Mouse (Mus musculus) CH12.LX (cell line): ENCODE measurements around the gene Crlf1. TPM values are rescaled to one million over a fixed set of nuclear protein-coding genes. Genes with fewer than 3 reads are reported as not detected.

Experiments used
- DNase-seq: peaks from one replicate; pipeline ENCODE4 v3.0.0-alpha.2; 2013; ENCODE audit errors: extremely low read depth
- H3K27ac ChIP-seq: 2 replicates; pipeline ENCODE4 v1.5.1; 2012; ENCODE audit warnings: low read depth, mild to moderate bottlenecking, control low read depth, moderate library complexity; ENCODE audit not compliant: insufficient read depth
- H3K27me3 ChIP-seq: replicated peaks from 2 replicates; pipeline ENCODE3; 2012; ENCODE audit warnings: inconsistent platforms
- H3K36me3 ChIP-seq, 2 experiments: replicated peaks in 1 of 2; 2 replicates each; pipeline versions ENCODE3 to v1.6.1; 2012; ENCODE audit warnings: inconsistent platforms in 1 of 2, low read length in 1 of 2, mild to moderate bottlenecking in 1 of 2, mixed read lengths in 1 of 2, moderate library complexity in 1 of 2; ENCODE audit not compliant: control insufficient read depth in 1 of 2, insufficient read depth in 1 of 2
- H3K4me1 ChIP-seq, 2 experiments: 2 replicates each; pipeline ENCODE4 v1.6.1; 2012; ENCODE audit warnings: inconsistent platforms in 1 of 2, moderate library complexity in 1 of 2; ENCODE audit not compliant: insufficient read depth in 2 of 2, control insufficient read depth in 1 of 2
- H3K4me2 ChIP-seq: 2 replicates; pipeline ENCODE4 v1.6.1; 2012; ENCODE audit warnings: low read depth, mild to moderate bottlenecking, control low read depth; ENCODE audit not compliant: poor library complexity, insufficient read depth, severe bottlenecking
- H3K4me3 ChIP-seq, 3 experiments: fragments of 150-350 bp in 1 of 3; sonication (generic) in 1 of 3; replicated peaks in 1 of 3; 2 replicates each; pipeline versions ENCODE3 to v1.5.1; 2011 to 2012; ENCODE audit warnings: low read depth in 2 of 3, low read length in 2 of 3, mild to moderate bottlenecking in 2 of 3, moderate library complexity in 2 of 3, control low read depth in 1 of 3, improper control_type of control experiment in 1 of 3, inconsistent platforms in 1 of 3, mixed read lengths in 1 of 3; ENCODE audit not compliant: poor library complexity in 1 of 3
- H3K79me2 ChIP-seq: replicated peaks from 2 replicates; pipeline ENCODE4 v1.6.1; 2012; ENCODE audit warnings: mild to moderate bottlenecking, moderate library complexity; ENCODE audit not compliant: control insufficient read depth, poor library complexity, insufficient read depth, severe bottlenecking; ENCODE audit errors: extremely low read depth
- H3K9ac ChIP-seq: 2 replicates; pipeline ENCODE4 v1.6.1; 2012; ENCODE audit warnings: low read depth, mild to moderate bottlenecking, control low read depth, moderate library complexity; ENCODE audit not compliant: insufficient read depth
- H3K9me3 ChIP-seq: replicated peaks from 2 replicates; pipeline ENCODE3; 2012; ENCODE audit warnings: low read length, inconsistent platforms, mixed read lengths
- BHLHE40 ChIP-seq: IDR thresholded peaks from 2 replicates; pipeline ENCODE4 v1.6.1; 2011; ENCODE audit warnings: mild to moderate bottlenecking, low read depth, low read length, improper control_type of control experiment
- CHD2 ChIP-seq: IDR thresholded peaks from 2 replicates; pipeline ENCODE4 v1.6.1; 2011; ENCODE audit warnings: low read length, improper control_type of control experiment
- CTCF ChIP-seq, 2 experiments: IDR thresholded peaks in 1 of 2; conservative IDR thresholded peaks in 1 of 2; 2 replicates each; pipeline ENCODE4 v1.5.1; 2011 to 2012; ENCODE audit warnings: low read depth in 2 of 2, low read length in 2 of 2, improper control_type of control experiment in 1 of 2, inconsistent platforms in 1 of 2, mild to moderate bottlenecking in 1 of 2, moderate library complexity in 1 of 2
- E2F4 ChIP-seq: IDR thresholded peaks from 2 replicates; pipeline ENCODE4 v1.6.1; 2011; ENCODE audit warnings: low read depth, low read length, improper control_type of control experiment; ENCODE audit not compliant: insufficient replicate concordance
- ELF1 ChIP-seq: IDR thresholded peaks from 2 replicates; pipeline ENCODE4 v1.6.1; 2014; ENCODE audit warnings: low read depth, mild to moderate bottlenecking, inconsistent platforms, low read length, improper control_type of control experiment
- EP300 ChIP-seq: IDR thresholded peaks from 2 replicates; pipeline ENCODE4 v1.6.1; 2011; ENCODE audit warnings: low read length, improper control_type of control experiment
- GABPA ChIP-seq: IDR thresholded peaks from 2 replicates; pipeline ENCODE4 v1.6.1; 2012; ENCODE audit warnings: low read depth, low read length, improper control_type of control experiment, inconsistent platforms; ENCODE audit not compliant: insufficient replicate concordance
- JUN ChIP-seq: IDR thresholded peaks from 2 replicates; pipeline ENCODE4 v1.6.1; 2011; ENCODE audit warnings: low read depth, mild to moderate bottlenecking, low read length, improper control_type of control experiment, moderate library complexity; ENCODE audit not compliant: insufficient read depth
- KAT2A ChIP-seq: IDR thresholded peaks from 2 replicates; pipeline ENCODE4 v1.6.1; 2012; ENCODE audit warnings: low read length, improper control_type of control experiment, inconsistent platforms; ENCODE audit not compliant: insufficient replicate concordance
- MAFK ChIP-seq: IDR thresholded peaks from 2 replicates; pipeline ENCODE4 v1.6.1; 2011; ENCODE audit warnings: low read length, improper control_type of control experiment; ENCODE audit not compliant: insufficient replicate concordance
- MAZ ChIP-seq: IDR thresholded peaks from 2 replicates; pipeline ENCODE4 v1.6.1; 2012; ENCODE audit warnings: low read depth, mild to moderate bottlenecking, inconsistent platforms, low read length, improper control_type of control experiment, moderate library complexity
- MXI1 ChIP-seq: IDR thresholded peaks from 2 replicates; pipeline ENCODE4 v1.6.1; 2011; ENCODE audit warnings: mild to moderate bottlenecking, low read depth, low read length, improper control_type of control experiment
- PAX5 ChIP-seq: IDR thresholded peaks from 2 replicates; pipeline ENCODE4 v1.6.1; 2012; ENCODE audit warnings: low read length, inconsistent platforms, mixed read lengths
- POLR2AphosphoS2 ChIP-seq: IDR thresholded peaks from 2 replicates; pipeline ENCODE4 v1.6.1; 2011; ENCODE audit warnings: low read depth, low read length, improper control_type of control experiment
- RAD21 ChIP-seq: IDR thresholded peaks from 2 replicates; pipeline ENCODE4 v1.6.1; 2011; ENCODE audit warnings: low read depth, mild to moderate bottlenecking, low read length, improper control_type of control experiment, moderate library complexity
- SIN3A ChIP-seq: IDR thresholded peaks from 2 replicates; pipeline ENCODE4 v1.6.1; 2012; ENCODE audit warnings: low read length, improper control_type of control experiment, inconsistent platforms
- TBP ChIP-seq: conservative IDR thresholded peaks from 2 replicates; pipeline ENCODE4 v1.6.1; 2011; ENCODE audit warnings: low read depth, low read length, improper control_type of control experiment
- UBTF ChIP-seq: IDR thresholded peaks from 2 replicates; pipeline ENCODE4 v1.6.1; 2012; ENCODE audit warnings: low read depth, mild to moderate bottlenecking, inconsistent platforms, low read length, improper control_type of control experiment, moderate library complexity
- USF1 ChIP-seq: IDR thresholded peaks from 2 replicates; pipeline ENCODE4 v1.6.1; 2014; ENCODE audit warnings: low read depth, mild to moderate bottlenecking, inconsistent platforms, low read length, improper control_type of control experiment
- USF2 ChIP-seq: conservative IDR thresholded peaks from 2 replicates; pipeline ENCODE4 v1.6.1; 2011; ENCODE audit warnings: low read depth, low read length, improper control_type of control experiment
- ZC3H11A ChIP-seq: IDR thresholded peaks from 2 replicates; pipeline ENCODE4 v1.6.1; 2012; ENCODE audit warnings: low read depth, mild to moderate bottlenecking, inconsistent platforms, low read length, improper control_type of control experiment
- ZKSCAN1 ChIP-seq: IDR thresholded peaks from 2 replicates; pipeline ENCODE4 v1.6.1; 2012; ENCODE audit warnings: low read depth, inconsistent platforms, low read length, improper control_type of control experiment, borderline replicate concordance
- ZMIZ1 ChIP-seq: IDR thresholded peaks from 2 replicates; pipeline ENCODE4 v1.6.1; 2012; ENCODE audit warnings: low read depth, mild to moderate bottlenecking, inconsistent platforms, low read length, improper control_type of control experiment
- ZNF384 ChIP-seq: IDR thresholded peaks from 2 replicates; pipeline ENCODE4 v1.6.1; 2012; ENCODE audit warnings: low read depth, low read length, improper control_type of control experiment, inconsistent platforms
- dilution Hi-C: fragments of 300-500 bp; cut with MboI; formaldehyde crosslinking; loops from 2 replicates; pipeline ENCODE4 v1.14.3; 2020; ENCODE audit warnings: low sequenced_read_pairs; ENCODE audit not compliant: extremely low pct_unique_long_range_greater_than_20kb, extremely low pct_ligation_motif_present
- in situ Hi-C: fragments of 300-500 bp; cut with MboI; formaldehyde crosslinking; loops from 3 replicates; pipeline ENCODE4 v1.14.3; 2019; ENCODE audit warnings: low sequenced_read_pairs, low pct_ligation_motif_present, low pct_unique_long_range_greater_than_20kb, mixed read lengths
- polyA plus RNA-seq: library from polyadenylated mRNA; unstranded; fragments of >175 nt; gene quantifications from 2 replicates; pipeline ENCODE4 v1.2.1, GENCODE M21; 2012; ENCODE audit warnings: low read depth; ENCODE audit not compliant: insufficient read length
- total RNA-seq, 2 experiments: library from RNA; depleted of rRNA; stranded (reverse); fragments of 300-350 nt in 1 of 2; fragments of >200 nt in 1 of 2; gene quantifications; 2 replicates each; pipeline ENCODE4 v1.2.3; 2012 to 2014

The Crlf1 gene
- total and polyA plus RNA-seq, 3 experiments: 0.42 to 1.1 (median 0.44) TPM

DNA sequence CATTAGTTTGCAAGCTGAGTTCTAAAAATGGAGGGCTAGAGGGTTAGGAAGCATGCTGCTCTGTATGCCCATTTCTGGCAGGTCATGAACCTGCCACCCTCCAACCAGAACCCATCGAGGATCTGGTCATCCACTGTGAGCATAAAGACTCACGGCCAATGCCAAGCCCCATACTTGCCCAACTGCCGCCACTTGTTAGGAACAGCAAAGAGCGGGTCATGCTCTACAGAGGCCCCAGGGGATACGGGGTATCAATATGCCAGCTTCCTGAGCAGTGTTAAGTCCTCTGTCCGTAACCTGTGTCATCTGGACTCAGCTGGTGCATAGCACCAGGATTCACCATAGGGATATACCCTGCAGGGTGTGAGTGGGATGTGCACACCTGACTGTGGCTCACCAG, 28.8 kb upstream of the Crlf1 start:
- no peaks in the 10 kb centered on the region for H3K79me2 ChIP-seq
- in situ Hi-C loops: no loop called here

DNA sequence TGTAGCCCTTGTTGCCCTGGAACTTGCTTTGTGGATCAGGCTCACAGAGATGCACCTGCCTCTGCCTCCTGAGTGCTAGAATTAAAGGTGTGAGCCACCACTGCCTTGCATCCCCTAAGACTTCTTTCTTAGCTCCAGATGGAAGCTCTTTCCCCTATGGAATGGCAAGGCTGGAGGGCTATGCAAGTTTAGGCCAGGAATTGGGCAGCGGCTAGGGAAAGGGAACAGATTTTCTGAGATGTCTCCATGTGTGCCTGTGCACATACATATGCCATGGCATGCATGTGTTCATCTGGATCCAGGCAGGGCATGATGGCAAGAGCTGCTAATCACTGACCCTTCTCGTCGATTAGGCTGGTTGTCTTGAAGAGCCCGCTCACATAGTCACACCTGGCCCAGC, 27.3 kb upstream of the Crlf1 start:
- Histone ChIP-seq H3K4me1 (no peaks in the 10 kb centered on the region), H3K4me2 (no peak overlapping the region)
- no peak for TF ChIP-seq ZNF384
- no peak for TF ChIP-seq ZMIZ1
- no peak for TF ChIP-seq USF2
- TF ChIP-seq USF1: no peak
- no peak for TF ChIP-seq ZC3H11A
- TF ChIP-seq RAD21: no peak
- TF ChIP-seq GABPA: no peak
- TF ChIP-seq MXI1: no peak
- no peak for TF ChIP-seq MAZ
- TF ChIP-seq CHD2: no peak
- no peak for TF ChIP-seq TBP
- TF ChIP-seq E2F4: no peak
- no peak for TF ChIP-seq JUN
- TF ChIP-seq ELF1: no peak
- no peak for TF ChIP-seq PAX5
- TF ChIP-seq, all 38 proteins: peak for 0

More for the DNA sequence above, 28.8 kb upstream of the Crlf1 start:
- no peak overlapping the region for H3K27ac ChIP-seq
- peaks cover 0 to 7% of the 10 kb centered on the region in 2 experiments; a peak in 1 of 4 replicates for H3K4me1 ChIP-seq
- H3K9ac ChIP-seq: no peak overlapping the region
- no peak overlapping the region for H3K4me2 ChIP-seq
- peaks cover 0 to 89% of the 10 kb centered on the region in 2 experiments for H3K36me3 ChIP-seq
- H3K27me3 ChIP-seq: no peaks in the 10 kb centered on the region
- dilution Hi-C loops: no loop called here
- TF ChIP-seq CHD2 (no peak), ZC3H11A (no peak), CTCF (conservative IDR thresholded peaks at IDR 0.05 in 1 of 2, IDR thresholded peaks at IDR 0.05 in 1 of 2; ENCODE audit: low read depth in 2 of 2, low read length in 2 of 2) (no peak), ZKSCAN1 (no peak), UBTF (no peak), POLR2AphosphoS2 (no peak), GABPA (no peak), MAZ (no peak), TBP (no peak), MAFK (no peak), BHLHE40 (no peak), SIN3A (no peak), EP300 (no peak), ZNF384 (no peak), KAT2A (no peak), ELF1 (no peak)
- H3K4me3 ChIP-seq: no peak overlapping the region
- H3K9me3 ChIP-seq: peaks cover 8% of the 10 kb centered on the region
- DNase-seq: no peak

More for the DNA sequence above, 27.3 kb upstream of the Crlf1 start:
- dilution Hi-C loops: no loop called here
- DNase-seq: no peak
- H3K4me3 ChIP-seq: no peak overlapping the region
- H3K9ac ChIP-seq: no peak overlapping the region
- in situ Hi-C loops: no loop called here
- peaks cover 8 to 91% of the 10 kb centered on the region in 2 experiments for H3K36me3 ChIP-seq
- H3K79me2 ChIP-seq: no peaks in the 10 kb centered on the region
- H3K27ac ChIP-seq: no peak overlapping the region
- no peaks in the 10 kb centered on the region for H3K27me3 ChIP-seq
- no peaks in the 10 kb centered on the region for H3K9me3 ChIP-seq
